Mouse (Mus musculus) inflammation-experienced regulatory T-cells, adult 6 months (primary cell): ENCODE measurements around the gene Mcrip1. TPM values are rescaled to one million over a fixed set of nuclear protein-coding genes. Genes with fewer than 3 reads are reported as not detected.

ENCODE experiments used
- ATAC-seq: one replicate; pipeline ENCODE4 v1.8.0; 2017
- polyA plus RNA-seq, 3 experiments: library from polyadenylated mRNA; unstranded; fragments of 100-300 nt; shearing (Covaris generic); gene quantifications; one replicate each; pipeline ENCODE4 v1.2.1; 2017

Gene Mcrip1
- polyA plus RNA-seq, 3 experiments from 2014 or later, result 93.4 to 136 (median 107) TPM

DNA sequence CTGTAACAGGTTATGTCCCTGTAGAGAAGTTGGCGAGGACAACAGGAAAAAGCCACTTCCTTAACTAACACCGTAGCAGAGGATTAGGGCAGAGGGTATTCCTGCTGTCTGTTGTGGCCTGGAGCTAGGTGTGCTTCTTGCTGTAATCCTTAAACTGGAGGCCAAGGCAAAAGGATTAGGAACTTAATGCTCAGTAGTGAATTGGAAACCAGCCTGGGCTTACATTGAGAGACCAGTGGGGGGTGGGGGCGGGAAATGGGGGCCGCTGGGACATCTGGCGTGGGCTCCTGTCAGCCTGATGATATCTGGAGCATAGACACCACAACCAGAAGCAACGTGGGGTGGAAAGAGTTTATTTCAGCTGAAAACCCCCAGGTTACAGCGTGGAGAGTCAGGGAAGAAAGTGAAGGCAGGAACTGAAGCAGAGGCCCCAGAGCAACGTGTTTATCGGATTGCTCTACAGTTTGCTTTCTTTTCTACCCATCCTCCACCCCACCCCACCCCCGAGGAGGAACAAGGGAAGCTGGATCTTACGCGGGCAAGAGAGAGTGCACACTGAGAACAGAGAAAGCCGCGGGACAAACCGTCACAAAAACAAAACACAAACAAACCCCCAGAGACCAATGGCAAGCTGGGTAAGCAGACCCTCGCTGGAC is 39.0 kb downstream of the Mcrip1 start:
- no peak for ATAC-seq

DNA sequence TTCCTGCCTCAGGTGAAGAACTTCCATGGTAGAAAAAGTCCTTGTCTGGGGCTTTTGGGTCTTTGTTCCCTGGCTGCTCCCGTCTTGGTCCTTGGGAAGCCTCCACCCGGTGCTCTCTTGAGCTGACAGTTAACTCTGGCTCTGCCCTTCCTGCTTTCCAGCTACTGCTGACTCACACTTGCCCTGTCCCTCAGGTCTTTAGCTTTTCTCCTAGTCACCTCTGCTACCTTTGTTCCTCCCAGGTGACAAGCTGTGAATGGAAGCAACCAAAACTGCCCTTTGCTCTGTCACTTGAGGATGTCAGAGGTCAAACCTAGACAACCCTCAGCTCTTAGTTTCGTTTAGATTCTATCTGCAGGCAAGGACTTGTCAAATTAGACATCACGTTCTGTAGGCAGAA is 39.6 kb downstream of the Mcrip1 start:
- no peak for ATAC-seq

DNA sequence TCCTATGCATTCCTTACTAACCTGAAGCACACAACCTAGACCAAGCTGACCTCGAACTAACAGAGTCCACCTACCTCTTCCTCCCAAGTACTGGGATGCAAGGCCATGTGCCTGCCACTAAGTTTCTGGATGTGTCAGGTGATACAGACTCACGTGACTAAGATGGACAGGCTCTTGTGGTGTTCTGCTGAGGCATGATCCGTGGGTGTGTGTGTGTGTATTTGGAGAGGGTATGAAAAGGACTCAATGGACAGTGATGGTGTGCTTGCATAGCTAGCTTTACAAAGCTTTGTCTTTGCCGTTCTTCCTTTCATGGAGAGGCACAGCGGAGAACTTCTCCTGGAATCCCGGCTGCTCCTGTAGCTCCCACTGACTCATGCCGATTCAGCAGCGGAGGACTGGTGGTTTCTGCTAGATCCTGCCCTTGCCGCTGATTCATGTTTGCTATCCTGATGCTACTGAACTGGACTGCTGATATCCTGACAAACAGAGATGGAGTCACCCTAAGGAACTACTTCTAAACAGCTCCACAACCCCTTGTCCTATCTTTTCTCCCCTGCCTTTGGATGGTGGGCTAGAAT is 41.1 kb downstream of the Mcrip1 start:
- no peak for ATAC-seq

DNA sequence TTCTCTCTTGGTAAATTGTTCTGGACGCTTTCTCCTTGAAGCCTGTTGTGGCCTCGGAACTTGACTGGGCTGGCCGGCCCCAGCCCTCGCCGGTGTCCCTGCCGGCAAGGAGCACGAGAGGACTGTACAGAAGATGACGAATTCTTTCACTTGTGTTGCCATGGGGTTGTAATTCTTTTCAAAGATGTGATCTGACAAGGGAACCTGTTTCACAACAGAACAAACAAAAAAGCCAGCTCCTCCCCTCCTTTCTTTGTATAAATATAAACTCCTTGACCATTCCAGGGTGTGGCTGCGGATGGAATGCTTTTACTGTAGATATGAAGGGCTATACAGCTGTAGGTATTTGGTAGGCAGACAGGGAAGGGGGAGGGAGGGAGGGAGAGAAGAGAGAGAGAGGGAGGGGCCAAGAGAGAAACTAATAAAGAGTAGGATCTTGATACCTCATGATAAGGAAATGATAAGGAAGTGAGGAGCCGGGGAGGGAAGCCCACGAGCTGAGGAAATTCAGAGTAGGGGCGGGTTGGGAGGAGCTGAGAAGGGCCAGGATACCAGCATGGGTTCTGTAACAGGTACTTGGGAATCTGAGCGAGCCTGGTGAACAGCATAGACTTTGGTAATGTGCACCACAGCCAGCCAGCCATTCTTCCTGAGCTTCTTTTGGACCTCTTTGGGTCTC is 41.8 kb downstream of the Mcrip1 start:
- ATAC-seq, result no peak

DNA sequence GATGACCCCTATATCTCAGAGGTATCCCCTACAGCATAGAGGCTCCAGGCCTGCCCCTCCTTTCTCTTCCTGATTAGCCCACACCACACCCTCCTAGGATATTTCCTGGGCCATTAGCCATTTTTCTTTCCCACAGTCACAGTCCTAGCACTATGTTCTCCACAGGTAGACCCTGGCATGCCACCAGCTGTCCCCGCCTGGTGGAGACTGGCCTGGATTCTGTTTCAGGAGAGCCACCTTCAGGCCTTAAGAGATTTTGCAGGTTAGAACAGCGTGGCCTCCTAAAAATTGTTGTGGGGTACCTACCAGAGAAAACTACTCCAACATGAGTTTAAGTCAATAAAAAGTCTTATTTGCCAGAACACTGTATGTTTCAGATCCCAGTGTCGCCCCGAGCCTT is 42.6 kb downstream of the Mcrip1 start:
- ATAC-seq, result no peak

DNA sequence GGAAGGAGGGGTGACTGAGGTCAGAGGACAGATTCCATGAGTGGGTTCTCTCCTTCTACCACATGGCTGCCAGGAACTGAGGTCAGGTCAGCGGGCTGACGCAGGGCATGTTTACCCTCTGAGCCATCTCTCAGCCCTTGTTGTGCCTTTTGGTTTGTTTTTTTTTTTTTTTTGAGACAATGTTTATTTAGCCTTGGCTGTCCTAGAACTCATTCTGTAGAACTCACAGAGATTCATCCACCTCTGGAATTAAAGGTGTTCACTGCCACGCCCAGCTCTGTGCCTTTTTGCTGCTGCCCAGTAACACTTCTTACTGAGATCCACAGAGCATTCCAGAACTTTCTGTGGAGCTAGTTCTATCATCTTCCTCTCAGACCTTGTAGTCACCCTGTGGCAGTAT is 43.9 kb downstream of the Mcrip1 start:
- ATAC-seq, result no peak

DNA sequence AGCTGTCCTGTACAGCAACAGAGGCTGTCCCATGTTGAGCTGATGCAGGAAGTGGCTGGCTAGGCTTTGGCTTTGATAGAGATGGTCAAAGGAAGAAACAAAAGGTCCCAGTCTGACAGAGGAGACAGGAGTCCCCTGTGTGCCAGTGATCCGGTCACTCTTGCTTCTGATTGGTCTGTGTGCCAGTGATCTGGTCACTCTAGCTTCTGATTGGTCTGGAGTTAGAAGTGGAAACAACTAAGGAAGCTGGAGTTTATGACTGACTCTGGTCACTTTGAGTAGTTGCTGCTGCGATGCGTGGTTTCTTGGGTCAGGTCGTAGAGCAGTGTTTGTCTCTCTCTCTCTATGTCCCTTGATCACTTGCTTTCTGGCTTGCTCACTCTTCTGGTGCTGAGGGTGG is 47.8 kb downstream of the Mcrip1 start:
- no peak for ATAC-seq

DNA sequence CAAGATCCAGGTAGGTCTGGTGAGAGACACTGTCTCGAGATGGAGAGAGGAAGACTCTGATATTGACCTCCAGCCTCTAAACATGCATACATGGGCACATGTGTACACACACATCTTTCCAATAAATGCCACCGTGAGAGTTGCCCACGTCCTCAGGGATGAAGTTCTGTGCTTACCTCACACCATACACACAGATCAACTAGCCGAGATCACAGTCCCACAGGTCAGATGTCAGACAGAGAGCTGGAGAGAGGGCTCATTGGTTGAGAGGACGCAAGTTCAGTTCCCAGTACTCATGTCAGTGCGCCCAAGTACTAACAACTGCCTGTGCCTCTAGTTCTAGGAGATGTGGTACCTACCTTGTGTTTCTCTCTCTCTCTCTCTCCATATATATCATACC is 48.5 kb downstream of the Mcrip1 start:
- ATAC-seq, result no peak

DNA sequence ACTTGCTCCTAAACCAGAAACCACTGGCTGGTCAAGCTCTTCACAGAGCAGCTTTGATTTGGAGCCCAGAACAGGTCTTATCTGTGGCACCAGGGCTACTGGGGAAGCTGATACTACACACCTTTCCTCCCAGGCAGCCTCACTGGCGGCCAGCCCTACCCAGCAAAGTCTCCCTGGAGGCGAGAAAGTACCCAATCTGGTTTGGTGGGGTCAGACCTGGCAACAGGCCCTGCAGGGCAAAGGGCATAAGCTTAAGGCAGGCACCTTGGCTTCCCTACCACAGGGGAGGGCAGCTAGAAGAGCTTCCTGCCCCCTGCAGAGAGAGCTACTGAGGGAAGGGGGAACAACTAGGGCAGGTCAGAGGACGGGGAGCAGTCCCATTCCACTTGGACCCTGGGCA is 49.2 kb downstream of the Mcrip1 start:
- ATAC-seq, result no peak

DNA sequence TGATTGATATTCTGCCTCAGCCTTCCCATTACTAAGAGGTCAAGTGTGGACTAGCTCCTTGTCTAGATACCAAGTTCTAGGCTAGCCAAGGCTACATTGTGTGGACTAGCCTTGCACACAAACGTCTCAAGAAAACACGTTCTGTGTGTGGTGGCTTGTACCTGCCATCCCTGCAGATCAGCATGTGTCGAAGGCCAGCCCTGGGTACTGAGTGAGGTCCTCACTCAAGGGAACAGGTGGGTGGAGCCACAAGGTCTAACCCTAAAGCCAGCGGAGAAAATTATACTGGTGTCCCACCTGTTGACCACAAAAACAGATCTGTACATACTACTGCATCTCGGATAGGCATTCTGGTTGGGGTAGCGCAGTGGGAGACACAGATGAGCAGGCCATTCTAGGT is 49.6 kb downstream of the Mcrip1 start:
- no peak for ATAC-seq

DNA sequence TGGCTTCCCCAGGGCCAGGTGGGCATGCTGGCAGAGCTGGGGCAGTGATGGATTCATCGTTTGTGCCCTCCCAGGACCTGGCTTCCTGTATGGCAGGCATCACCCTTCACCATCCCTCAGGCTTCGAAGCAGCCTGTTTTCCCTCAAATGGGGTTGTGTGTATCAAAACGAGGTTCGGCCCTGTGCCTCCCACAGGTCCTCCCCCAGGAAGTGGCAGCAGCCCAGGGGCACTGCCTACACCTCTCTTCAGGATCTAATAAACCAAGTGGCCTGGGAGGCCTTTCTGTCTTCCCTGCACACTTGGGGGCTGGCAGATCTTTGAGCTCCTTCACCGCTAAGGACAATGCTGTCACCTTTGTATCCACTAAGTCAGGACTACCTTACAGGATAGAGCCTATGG is 50.6 kb downstream of the Mcrip1 start:
- ATAC-seq, result no peak

DNA sequence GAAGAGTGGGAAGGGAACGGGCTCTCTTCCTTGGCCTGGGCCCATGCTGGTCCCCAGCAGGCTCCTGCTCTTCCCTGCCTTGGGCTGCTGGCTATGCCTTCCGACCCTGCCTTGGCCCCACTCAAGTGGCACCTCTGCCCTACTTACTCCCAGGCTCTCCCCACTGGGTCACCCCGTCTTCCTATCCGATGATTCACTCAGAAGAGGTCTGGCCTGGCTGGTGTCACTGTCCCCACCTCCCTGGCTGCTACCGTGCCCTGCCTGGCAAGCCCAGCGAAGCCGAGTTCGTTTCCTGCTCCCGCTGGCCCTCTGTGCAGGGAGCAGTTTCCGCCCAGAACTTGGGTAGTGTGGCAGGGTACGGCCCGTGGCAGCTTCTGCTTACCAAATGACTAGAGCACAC is 51.3 kb downstream of the Mcrip1 start:
- no peak for ATAC-seq

DNA sequence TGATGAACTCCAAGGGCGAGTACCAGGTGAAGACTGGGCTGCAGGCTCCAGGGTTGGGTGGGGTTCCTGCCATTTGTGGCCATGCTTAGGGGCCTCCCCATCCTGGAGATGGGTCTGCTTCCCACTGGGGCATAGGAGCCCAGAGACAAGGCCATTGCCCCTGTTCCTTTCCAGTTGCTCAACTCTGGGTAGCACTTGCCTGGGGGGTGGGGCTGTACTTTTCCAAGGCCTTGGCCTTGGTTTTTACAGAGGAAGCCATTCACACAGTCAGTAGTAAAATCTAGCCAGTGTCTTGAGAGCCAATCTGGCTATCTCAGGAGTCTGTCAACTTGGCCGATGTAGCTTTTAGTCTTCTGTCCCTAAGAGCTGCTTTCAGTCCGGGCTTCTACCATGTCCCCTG is 52.1 kb downstream of the Mcrip1 start:
- no peak for ATAC-seq

DNA sequence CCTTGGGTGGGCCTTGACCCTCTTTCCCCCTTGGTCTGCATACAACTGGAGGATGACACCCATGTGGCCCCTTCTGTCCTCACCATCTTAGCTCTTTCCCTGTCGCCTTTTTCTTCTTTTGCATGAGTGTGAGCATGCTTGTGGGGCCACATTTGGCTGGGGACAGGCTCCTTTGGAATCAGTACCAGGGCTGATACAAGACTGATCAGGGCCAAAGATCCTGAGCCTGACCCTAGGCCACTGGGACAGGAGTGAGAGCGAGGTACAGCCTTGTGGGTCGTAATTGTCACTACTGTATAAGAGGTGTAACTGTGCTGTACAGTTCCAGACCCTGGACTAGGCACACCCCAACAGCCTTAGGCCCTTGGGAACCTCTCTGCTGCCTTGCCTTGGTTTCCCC is 55.6 kb downstream of the Mcrip1 start:
- ATAC-seq, result no peak

DNA sequence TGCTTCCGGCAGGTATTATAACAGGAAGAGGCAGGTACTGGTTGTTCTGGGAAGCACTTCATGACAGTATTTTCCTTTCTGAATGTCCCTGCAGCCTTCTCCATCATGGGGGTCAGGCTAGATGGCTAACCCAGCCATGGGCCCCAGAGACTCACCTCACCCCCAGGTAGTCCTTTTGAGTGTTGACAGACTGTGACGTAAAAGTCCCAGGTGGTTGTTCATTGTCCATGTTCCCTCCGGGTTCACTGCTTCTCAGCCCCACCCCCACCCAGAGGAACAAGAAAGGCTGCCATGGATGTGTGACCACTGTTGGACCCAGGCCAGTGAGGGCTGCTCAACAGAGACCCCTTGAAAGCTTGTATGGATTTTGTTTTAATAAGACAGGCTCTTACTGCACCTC is 56.2 kb downstream of the Mcrip1 start:
- no peak for ATAC-seq

Other genes starting within 250 kb of the Mcrip1 start
- 1,000 to 10,000 TPM; 2,239 to 4,634 (median 2,897) TPM for gene Actg1, start 201.2 kb downstream of the Mcrip1 start, polyA plus RNA-seq
- gene Fscn2, start 188.2 kb downstream of the Mcrip1 start, polyA plus RNA-seq, result under 1 TPM in 1 of 3 experiments, not detected in 2; 0.98 TPM
- gene Faap100, start 171.0 kb downstream of the Mcrip1 start, polyA plus RNA-seq, result 10 to 100 TPM; 15.9 to 23.1 (median 17.9) TPM
- 10 to 100 TPM in 2 of 3 experiments, 1 to 10 TPM in 1; 8.6 to 12.4 (median 11.0) TPM for gene Nploc4, start 112.0 kb downstream of the Mcrip1 start, polyA plus RNA-seq
- under 1 TPM in 1 of 3 experiments, not detected in 2; 0.28 TPM for gene Tspan10, start 107.1 kb downstream of the Mcrip1 start, polyA plus RNA-seq
- under 1 TPM in 2 of 3 experiments, not detected in 1; 0.15 to 0.56 TPM for gene Pde6g, start 96.2 kb downstream of the Mcrip1 start, polyA plus RNA-seq
- gene Oxld1, start 91.7 kb downstream of the Mcrip1 start, polyA plus RNA-seq, result 1 to 10 TPM; 4.8 to 6.8 (median 5.1) TPM
- gene Ccdc137, start 91.6 kb downstream of the Mcrip1 start, polyA plus RNA-seq, result 10 to 100 TPM; 17.8 to 26.0 (median 17.9) TPM
- gene Arl16, start 82.1 kb downstream of the Mcrip1 start, polyA plus RNA-seq, result 10 to 100 TPM; 28.8 to 39.7 (median 33.1) TPM
- gene Mrpl12, start 65.1 kb downstream of the Mcrip1 start, polyA plus RNA-seq, result 10 to 100 TPM; 54.6 to 78.9 (median 73.0) TPM
- gene Slc25a10, start 57.9 kb downstream of the Mcrip1 start, polyA plus RNA-seq, result 10 to 100 TPM; 12.4 to 14.3 (median 12.7) TPM
- not detected for gene Gcgr, start 19.0 kb downstream of the Mcrip1 start, polyA plus RNA-seq
- gene Ppp1r27, start 1.4 kb upstream of the Mcrip1 start, polyA plus RNA-seq, result not detected
- gene P4hb, start 23.5 kb upstream of the Mcrip1 start, polyA plus RNA-seq, result 100 to 1,000 TPM; 135 to 164 (median 149) TPM
- 100 to 1,000 TPM; 624 to 862 (median 685) TPM for gene Arhgdia, start 31.9 kb upstream of the Mcrip1 start, polyA plus RNA-seq
- gene Alyref, start 48.6 kb upstream of the Mcrip1 start, polyA plus RNA-seq, result 10 to 100 TPM; 15.8 to 76.9 (median 47.7) TPM
- gene Anapc11, start 48.7 kb upstream of the Mcrip1 start, polyA plus RNA-seq, result 100 to 1,000 TPM; 110 to 147 (median 129) TPM
- gene Npb, start 58.8 kb upstream of the Mcrip1 start, polyA plus RNA-seq, result 1 to 10 TPM in 1 of 3 experiments, under 1 TPM in 1, not detected in 1; 0.67 to 1.4 TPM
- 100 to 1,000 TPM in 2 of 3 experiments, 10 to 100 TPM in 1; 66.1 to 124 (median 113) TPM for gene Pcyt2, start 68.2 kb upstream of the Mcrip1 start, polyA plus RNA-seq
- gene Sirt7, start 75.5 kb upstream of the Mcrip1 start, polyA plus RNA-seq, result 10 to 100 TPM; 55.1 to 61.4 (median 60.4) TPM
- gene Mafg, start 83.9 kb upstream of the Mcrip1 start, polyA plus RNA-seq, result 10 to 100 TPM; 15.3 to 15.8 (median 15.5) TPM
- gene Pycr1, start 94.0 kb upstream of the Mcrip1 start, polyA plus RNA-seq, result 1 to 10 TPM in 1 of 3 experiments, under 1 TPM in 1, not detected in 1; 0.86 to 1.7 TPM
- not detected for gene Myadml2, start 98.4 kb upstream of the Mcrip1 start, polyA plus RNA-seq
- gene Notum, start 111.4 kb upstream of the Mcrip1 start, polyA plus RNA-seq, result not detected
- 100 to 1,000 TPM in 1 of 3 experiments, 10 to 100 TPM in 2; 79.4 to 107 (median 86.2) TPM for gene Aspscr1, start 123.2 kb upstream of the Mcrip1 start, polyA plus RNA-seq
- gene Cenpx, start 164.0 kb upstream of the Mcrip1 start, polyA plus RNA-seq, result 100 to 1,000 TPM; 154 to 181 (median 169) TPM
- 10 to 100 TPM; 19.4 to 39.4 (median 20.8) TPM for gene Lrrc45, start 164.2 kb upstream of the Mcrip1 start, polyA plus RNA-seq
- gene Rac3, start 171.7 kb upstream of the Mcrip1 start, polyA plus RNA-seq, result not detected
- 10 to 100 TPM; 20.5 to 29.7 (median 26.5) TPM for gene Dcxr, start 177.6 kb upstream of the Mcrip1 start, polyA plus RNA-seq
- not detected for gene Cbr2, start 182.4 kb upstream of the Mcrip1 start, polyA plus RNA-seq
- gene Hmga1b, start 213.1 kb upstream of the Mcrip1 start, polyA plus RNA-seq, result 10 to 100 TPM; 24.1 to 64.8 (median 62.8) TPM
- gene Rfng, start 234.5 kb upstream of the Mcrip1 start, polyA plus RNA-seq, result 1 to 10 TPM; 3.5 to 4.4 (median 3.7) TPM
- gene Gps1, start 234.5 kb upstream of the Mcrip1 start, polyA plus RNA-seq, result 100 to 1,000 TPM; 121 to 154 (median 127) TPM
- 10 to 100 TPM; 30.4 to 34.4 (median 34.3) TPM for gene Dus1l, start 246.7 kb upstream of the Mcrip1 start, polyA plus RNA-seq